Mouse (Mus musculus): Measurements from ENCODE around the gene Ticam1. TPM values are rescaled to one million over a fixed set of nuclear protein-coding genes. Genes with fewer than 3 reads are reported as not detected.

Gene Ticam1
- polyA plus RNA-seq, 1 experiment: 4.5 TPM

DNA sequence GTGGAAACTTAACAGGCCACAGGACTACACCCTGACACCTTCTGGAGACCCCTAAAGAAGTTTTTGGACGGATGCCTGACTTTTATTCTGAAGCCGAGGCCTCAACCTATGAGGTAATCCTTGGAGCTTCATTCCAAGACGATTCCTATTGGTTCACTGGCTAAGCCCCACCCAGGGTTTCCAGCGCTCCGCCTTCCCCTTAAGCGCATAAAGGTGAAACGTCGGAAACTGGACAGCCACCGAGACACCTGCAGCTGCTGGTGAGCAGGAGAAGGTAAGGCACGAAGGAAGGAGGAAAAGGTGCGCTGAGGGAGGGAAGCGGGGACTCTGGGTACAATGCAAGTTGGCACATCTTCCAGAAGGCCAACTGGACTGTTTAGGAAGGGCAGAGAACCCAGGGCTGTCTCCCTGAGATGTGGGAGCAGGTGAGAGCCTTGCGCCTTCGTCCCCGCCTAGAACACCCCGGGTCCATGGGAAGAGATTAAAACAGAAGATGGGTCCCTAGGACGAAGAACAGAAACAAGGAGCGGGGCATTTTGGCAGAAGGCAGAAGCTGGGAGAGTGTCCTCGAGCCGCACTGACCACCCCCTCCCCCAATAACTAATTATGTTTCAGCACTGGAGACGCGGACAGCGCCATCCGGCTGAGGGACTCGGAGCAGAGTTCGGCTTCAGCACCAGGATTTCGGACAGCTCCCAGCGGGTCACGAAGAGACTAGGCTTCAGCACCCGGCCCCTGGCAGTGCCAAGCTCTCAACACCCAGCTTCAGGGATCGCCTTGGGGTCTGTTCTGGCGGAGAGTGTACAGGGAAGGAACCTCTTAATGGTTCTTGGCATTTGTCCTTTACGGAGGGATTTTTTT, 34.8 kb downstream of the Ticam1 start:
- no peaks in the 10 kb centered on the region for H3K27me3 ChIP-seq (ENCODE audit: control insufficient read depth, insufficient read depth, low read length)
- H3K4me3 ChIP-seq (replicated peaks; ENCODE audit: insufficient read depth, low read depth, low read length): peak overlapping the region; percentile 98
- DNase-seq: peak; percentile 91 to 93
- WGBS: under 1% methylated on average over 33 of the region's 33 CpGs
- H3K4me1 ChIP-seq (ENCODE audit: control insufficient read depth, insufficient read depth, low read length): peaks cover 7% of the 10 kb centered on the region; the same call in 1 of the 2 replicates
- TF ChIP-seq POLR2A (IDR thresholded peaks at IDR 0.05; ENCODE audit: borderline replicate concordance, insufficient read depth, low read length) (peak; percentile 100), CTCF (IDR thresholded peaks at IDR 0.05; ENCODE audit: borderline replicate concordance, insufficient read depth, low read depth, low read length) (peak; percentile 28; the same call in 1 of the 2 replicates)
- H3K27ac ChIP-seq (ENCODE audit: insufficient read depth, low read length): peak overlapping the region; percentile 84

DNA sequence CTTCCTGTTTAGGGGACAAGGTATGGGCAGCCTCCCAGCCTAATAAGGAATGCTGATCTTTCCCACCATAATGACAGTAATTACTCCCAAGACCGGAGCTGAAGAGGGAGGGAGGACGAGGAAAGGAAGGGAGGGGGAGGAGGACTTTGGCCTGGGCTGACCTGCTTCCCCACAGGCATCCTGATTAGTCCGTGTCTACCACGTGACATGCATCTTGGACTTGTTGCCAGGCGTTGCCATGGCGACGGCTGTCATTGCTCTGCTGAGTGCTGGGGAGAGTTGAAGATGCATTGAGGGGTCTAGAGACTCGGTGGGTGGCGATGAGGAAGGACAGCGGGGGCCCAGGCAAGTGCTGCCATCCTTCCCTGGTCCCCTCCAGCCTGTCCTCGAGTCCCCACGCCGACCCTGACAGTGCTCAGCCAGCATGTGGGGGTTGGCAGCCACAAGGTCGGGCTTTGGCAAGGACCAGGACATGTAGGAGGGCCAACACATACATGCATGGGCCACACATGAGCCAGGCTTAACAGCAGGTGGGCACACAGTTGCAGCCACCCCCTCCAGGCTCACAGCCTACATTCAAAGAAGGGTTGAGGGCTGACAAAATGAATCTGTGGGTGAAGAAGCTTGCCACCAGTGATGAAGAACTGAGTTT, 42.6 kb downstream of the Ticam1 start:
- WGBS: under 1% methylated on average over 14 of the region's 14 CpGs
- Histone ChIP-seq H3K27ac (ENCODE audit: insufficient read depth, low read length) (peak overlapping the region; percentile 22; the same call in 1 of the 2 replicates), H3K4me3 (replicated peaks; ENCODE audit: insufficient read depth, low read depth, low read length) (peak overlapping the region; percentile 43), H3K4me1 (ENCODE audit: control insufficient read depth, insufficient read depth, low read length) (peaks cover 3% of the 10 kb centered on the region; the same call in 1 of the 2 replicates), H3K27me3 (ENCODE audit: control insufficient read depth, insufficient read depth, low read length) (no peaks in the 10 kb centered on the region)
- DNase-seq: peak; percentile 90 to 93
- TF ChIP-seq CTCF (IDR thresholded peaks at IDR 0.05; ENCODE audit: borderline replicate concordance, insufficient read depth, low read depth, low read length) (no peak), POLR2A (IDR thresholded peaks at IDR 0.05; ENCODE audit: borderline replicate concordance, insufficient read depth, low read length) (peak; percentile 37; the same call in 1 of the 2 replicates)

DNA sequence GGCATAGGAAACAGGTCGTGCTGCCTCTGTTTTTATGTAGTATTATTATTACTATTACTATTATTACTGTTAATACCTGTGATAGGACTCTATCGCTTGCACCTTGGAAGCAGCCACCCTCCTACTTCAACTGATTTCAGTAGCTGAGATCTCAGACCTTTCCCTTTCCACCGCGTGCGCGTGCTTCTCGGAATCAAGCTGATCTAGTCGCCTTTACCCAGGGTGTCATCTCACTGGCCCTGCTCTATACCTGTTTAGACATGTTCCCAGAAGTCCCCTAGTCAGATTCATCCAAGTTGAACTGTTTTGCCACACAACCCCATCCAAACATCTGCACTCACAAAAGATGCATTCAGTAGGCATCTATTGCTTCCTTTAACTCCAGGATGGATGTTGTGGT, 43.2 kb downstream of the Ticam1 start:
- TF ChIP-seq CTCF (IDR thresholded peaks at IDR 0.05; ENCODE audit: borderline replicate concordance, insufficient read depth, low read depth, low read length) (no peak), POLR2A (IDR thresholded peaks at IDR 0.05; ENCODE audit: borderline replicate concordance, insufficient read depth, low read length) (no peak)
- Histone ChIP-seq H3K27me3 (ENCODE audit: control insufficient read depth, insufficient read depth, low read length) (no peaks in the 10 kb centered on the region), H3K27ac (ENCODE audit: insufficient read depth, low read length) (peak overlapping the region; percentile 22; the same call in 1 of the 2 replicates), H3K4me1 (ENCODE audit: control insufficient read depth, insufficient read depth, low read length) (peaks cover 3% of the 10 kb centered on the region; the same call in 1 of the 2 replicates), H3K4me3 (replicated peaks; ENCODE audit: insufficient read depth, low read depth, low read length) (peak overlapping the region; percentile 43)
- 25% methylated on average over 8 of the region's 8 CpGs for WGBS
- DNase-seq: no peak

DNA sequence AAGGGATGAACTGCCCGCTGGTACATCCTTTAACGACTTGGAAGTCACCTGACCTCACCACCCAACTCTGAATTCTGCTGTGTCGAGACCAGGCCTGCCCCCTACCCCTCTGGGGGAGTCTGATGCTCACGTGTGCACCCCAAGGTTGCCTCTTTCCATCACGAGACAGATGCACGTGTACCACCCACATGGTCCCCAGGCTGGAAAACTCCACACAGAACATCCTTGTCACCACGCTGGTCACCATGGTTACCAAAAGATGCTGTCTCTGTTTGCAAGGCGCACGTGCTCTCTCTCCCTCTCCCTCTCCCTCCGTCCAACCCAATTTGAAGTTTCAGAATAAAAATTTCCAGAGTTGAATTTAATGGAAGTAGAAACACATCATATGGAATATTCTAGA, 46.6 kb downstream of the Ticam1 start:
- no peak overlapping the region for H3K27ac ChIP-seq (ENCODE audit: insufficient read depth, low read length)
- WGBS: 50% methylated on average over 10 of the region's 10 CpGs
- no peak overlapping the region for H3K4me3 ChIP-seq (replicated peaks; ENCODE audit: insufficient read depth, low read depth, low read length)
- no peak for TF ChIP-seq POLR2A (IDR thresholded peaks at IDR 0.05; ENCODE audit: borderline replicate concordance, insufficient read depth, low read length)
- no peak for TF ChIP-seq CTCF (IDR thresholded peaks at IDR 0.05; ENCODE audit: borderline replicate concordance, insufficient read depth, low read depth, low read length)
- no peaks in the 10 kb centered on the region for H3K27me3 ChIP-seq (ENCODE audit: control insufficient read depth, insufficient read depth, low read length)
- no peak for DNase-seq
- H3K4me1 ChIP-seq (ENCODE audit: control insufficient read depth, insufficient read depth, low read length): peaks cover 3% of the 10 kb centered on the region; the same call in 1 of the 2 replicates

DNA sequence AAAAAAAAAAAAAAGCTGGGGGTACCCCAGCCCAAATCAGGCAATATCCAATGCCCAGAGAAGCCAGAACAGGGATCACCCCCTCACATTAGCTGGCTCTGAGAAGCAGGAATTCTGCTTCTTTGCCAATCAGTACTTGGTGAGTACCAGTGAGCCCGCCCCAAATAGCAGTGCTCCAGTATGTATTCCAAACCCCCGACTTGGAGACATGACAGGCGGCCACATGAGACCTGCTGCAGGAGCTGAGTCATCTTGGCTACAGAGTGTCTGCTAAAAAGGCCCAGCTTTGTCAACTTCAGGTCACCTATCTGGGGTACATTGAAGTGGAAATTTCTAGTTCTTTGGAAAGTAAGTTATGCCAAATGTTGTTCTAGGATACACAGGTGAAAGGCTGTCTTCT, 50.0 kb downstream of the Ticam1 start:
- H3K27ac ChIP-seq (ENCODE audit: insufficient read depth, low read length): no peak overlapping the region
- no peak overlapping the region for H3K4me3 ChIP-seq (replicated peaks; ENCODE audit: insufficient read depth, low read depth, low read length)
- no peaks in the 10 kb centered on the region for H3K27me3 ChIP-seq (ENCODE audit: control insufficient read depth, insufficient read depth, low read length)
- no peaks in the 10 kb centered on the region for H3K4me1 ChIP-seq (ENCODE audit: control insufficient read depth, insufficient read depth, low read length)
- no peak for DNase-seq
- 49% methylated on average over 3 of the region's 3 CpGs for WGBS
- TF ChIP-seq POLR2A (IDR thresholded peaks at IDR 0.05; ENCODE audit: borderline replicate concordance, insufficient read depth, low read length) (no peak), CTCF (IDR thresholded peaks at IDR 0.05; ENCODE audit: borderline replicate concordance, insufficient read depth, low read depth, low read length) (no peak)

DNA sequence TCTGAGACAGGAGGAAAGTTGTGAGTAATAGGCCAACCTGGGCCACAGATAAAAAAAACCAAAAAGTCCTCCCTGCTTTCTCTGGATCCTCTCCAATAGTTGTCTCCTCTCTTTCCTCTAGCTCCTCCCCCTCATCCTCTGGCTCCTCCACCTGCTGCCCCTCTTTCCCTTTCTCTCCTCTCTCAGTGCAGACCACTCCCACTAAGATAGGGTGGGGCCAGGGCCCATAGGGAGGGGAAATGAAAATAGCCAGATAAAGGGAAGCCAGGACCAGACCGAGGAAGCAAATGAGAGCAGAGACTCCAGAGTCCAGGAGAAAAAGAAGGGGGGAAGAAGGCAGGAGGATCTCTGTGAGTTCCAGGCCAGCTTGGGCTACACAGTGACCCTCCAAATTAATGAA, 51.7 kb downstream of the Ticam1 start:
- WGBS: 29% methylated on average over 1 of the region's 1 CpGs
- Histone ChIP-seq H3K4me1 (ENCODE audit: control insufficient read depth, insufficient read depth, low read length) (no peaks in the 10 kb centered on the region), H3K27me3 (ENCODE audit: control insufficient read depth, insufficient read depth, low read length) (no peaks in the 10 kb centered on the region), H3K27ac (ENCODE audit: insufficient read depth, low read length) (no peak overlapping the region), H3K4me3 (replicated peaks; ENCODE audit: insufficient read depth, low read depth, low read length) (no peak overlapping the region)
- DNase-seq: no peak
- TF ChIP-seq POLR2A (IDR thresholded peaks at IDR 0.05; ENCODE audit: borderline replicate concordance, insufficient read depth, low read length): no peak
- no peak for TF ChIP-seq CTCF (IDR thresholded peaks at IDR 0.05; ENCODE audit: borderline replicate concordance, insufficient read depth, low read depth, low read length)

DNA sequence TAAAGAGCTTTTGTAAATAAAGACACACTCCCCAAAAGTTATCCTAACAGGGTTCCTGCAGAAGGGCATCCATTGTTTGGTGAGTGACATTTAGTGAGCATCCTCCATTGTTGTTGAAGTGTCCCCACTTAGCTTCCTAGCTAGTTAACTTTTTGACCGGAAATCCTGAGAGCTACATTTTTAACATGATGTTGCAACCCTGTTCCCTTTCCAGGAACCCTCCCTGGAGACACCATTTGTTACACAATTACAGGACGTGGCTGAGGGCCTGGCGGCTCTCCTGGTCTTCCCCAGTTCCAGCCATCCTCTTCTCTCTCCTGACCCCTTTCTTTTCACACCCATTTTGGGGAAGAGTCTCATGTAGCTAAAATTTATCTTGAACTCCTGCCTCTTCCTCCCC, 56.8 kb downstream of the Ticam1 start:
- TF ChIP-seq CTCF (IDR thresholded peaks at IDR 0.05; ENCODE audit: borderline replicate concordance, insufficient read depth, low read depth, low read length): no peak
- TF ChIP-seq POLR2A (IDR thresholded peaks at IDR 0.05; ENCODE audit: borderline replicate concordance, insufficient read depth, low read length): no peak
- no peaks in the 10 kb centered on the region for H3K27me3 ChIP-seq (ENCODE audit: control insufficient read depth, insufficient read depth, low read length)
- no peak overlapping the region for H3K4me3 ChIP-seq (replicated peaks; ENCODE audit: insufficient read depth, low read depth, low read length)
- H3K27ac ChIP-seq (ENCODE audit: insufficient read depth, low read length): no peak overlapping the region
- WGBS: 44% methylated on average over 3 of the region's 3 CpGs
- H3K4me1 ChIP-seq (ENCODE audit: control insufficient read depth, insufficient read depth, low read length): peaks cover 14% of the 10 kb centered on the region
- DNase-seq: no peak

Other genes with a start within 250 kb of the Ticam1 start
- 69.5 and 82.5 TPM in 2 replicates for gene Sh3gl1, start 240.2 kb downstream of the Ticam1 start, polyA plus RNA-seq (2012; rRNA removed)
- gene Chaf1a, start 236.3 kb downstream of the Ticam1 start, polyA plus RNA-seq (2012; rRNA removed): 2.9 and 3.3 TPM in 2 replicates
- 114 TPM in 2 replicates for gene Ubxn6, start 201.8 kb downstream of the Ticam1 start, polyA plus RNA-seq (2012; rRNA removed)
- 109 and 116 TPM in 2 replicates for gene Hdgfl2, start 197.2 kb downstream of the Ticam1 start, polyA plus RNA-seq (2012; rRNA removed)
- 1.1 and 1.7 TPM in 2 replicates for gene Plin4, start 167.0 kb downstream of the Ticam1 start, polyA plus RNA-seq (2012; rRNA removed)
- 0.38 and 0.54 TPM in 2 replicates for gene Plin5, start 159.2 kb downstream of the Ticam1 start, polyA plus RNA-seq (2012; rRNA removed)
- 0.93 and 1.6 TPM in 2 replicates for gene Lrg1, start 154.8 kb downstream of the Ticam1 start, polyA plus RNA-seq (2012; rRNA removed)
- gene Sema6b, start 136.4 kb downstream of the Ticam1 start, polyA plus RNA-seq (2012; rRNA removed): 51.8 and 54.3 TPM in 2 replicates
- gene Tnfaip8l1, start 114.3 kb downstream of the Ticam1 start, polyA plus RNA-seq (2012; rRNA removed): 1.7 and 1.9 TPM in 2 replicates
- gene Mydgf, start 92.9 kb downstream of the Ticam1 start, polyA plus RNA-seq (2012; rRNA removed): 44.5 and 45.0 TPM in 2 replicates
- 54.7 and 56.3 TPM in 2 replicates for gene Dpp9, start 57.9 kb downstream of the Ticam1 start, polyA plus RNA-seq (2012; rRNA removed)
- gene Fem1a, start 20.0 kb downstream of the Ticam1 start, polyA plus RNA-seq (2012; rRNA removed): 19.9 and 21.8 TPM in 2 replicates
- gene Plin3, start 16.1 kb upstream of the Ticam1 start, polyA plus RNA-seq (2012; rRNA removed): 15.6 and 20.9 TPM in 2 replicates
- not detected in 2 replicates for gene Arrdc5, start 23.5 kb upstream of the Ticam1 start, polyA plus RNA-seq (2012; rRNA removed)
- gene Uhrf1, start 26.5 kb upstream of the Ticam1 start, polyA plus RNA-seq (2012; rRNA removed): 0.65 and 0.71 TPM in 2 replicates
- gene Kdm4b, start 49.3 kb upstream of the Ticam1 start, polyA plus RNA-seq (2012; rRNA removed): 45.8 and 50.9 TPM in 2 replicates
- gene Ptprs, start 199.7 kb upstream of the Ticam1 start, polyA plus RNA-seq (2012; rRNA removed): 478 and 518 TPM in 2 replicates
- gene Znrf4, start 235.6 kb upstream of the Ticam1 start, polyA plus RNA-seq (2012; rRNA removed): not detected in 2 replicates

All from cerebellum, adult 2 months (tissue).